ENCODE assay signal across 9 mouse cellular contexts in the genomic region with DNA sequence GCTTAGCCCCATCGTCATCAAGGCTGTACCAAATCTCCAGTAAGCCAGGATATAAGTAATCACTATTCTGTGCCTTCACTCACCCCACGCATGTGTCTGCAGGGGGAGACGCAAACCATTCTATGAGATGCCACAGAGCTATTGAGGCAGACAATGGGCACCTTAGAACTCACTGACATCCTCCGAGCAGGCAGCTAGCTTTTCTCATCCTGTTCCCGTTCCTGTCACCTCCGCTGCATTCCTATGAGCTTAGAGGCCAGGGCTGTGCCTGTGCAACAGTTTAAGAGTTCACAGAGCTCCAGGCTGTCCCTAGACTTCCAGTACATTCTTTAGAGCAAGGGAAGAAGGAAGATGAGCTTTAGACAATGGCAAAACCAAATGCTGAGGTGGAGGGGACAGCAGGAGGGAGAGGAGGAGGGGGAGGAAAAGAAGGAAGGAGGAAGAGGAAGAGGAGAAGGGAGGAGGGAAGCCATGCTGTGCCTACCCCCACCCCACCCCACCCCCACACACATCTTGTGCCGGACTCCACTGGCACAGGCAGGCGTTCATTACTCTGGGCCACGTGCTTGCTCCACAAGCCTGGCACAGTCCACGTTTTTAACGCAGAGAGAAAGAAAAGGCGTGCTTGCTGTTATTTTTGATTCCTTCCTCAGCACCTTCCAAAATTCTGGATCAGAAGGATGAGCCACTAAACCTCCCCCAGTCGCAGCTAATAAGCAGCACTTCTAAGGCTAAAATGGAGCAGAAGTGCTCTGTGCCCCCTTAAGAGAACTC. TPM values are rescaled to one million over a fixed set of nuclear protein-coding genes. Genes with fewer than 3 reads are reported as not detected.
DNase-seq lines count a peak whose midpoint lies in the region; ATAC-seq lines count a peak whose summit lies in the region.
"Had no signal": no experiment of that assay in that cellular context is flagged by ENCODE, and none has a peak within 500 bp of the region (broad histone marks: within the 10 kb centered on the region; RNA-seq: fewer than 3 reads in every experiment).

No protein-coding gene starts in this region.

- H3K9ac ChIP-seq in heart, embryonic 13.5 days: peak overlapping the region; percentile 64
- no peak overlapping the region for H3K9ac ChIP-seq in lung, embryonic 15.5 days
- H3K9ac ChIP-seq in midbrain, embryonic 14.5 days (replicated peaks; ENCODE audit: low read length): no peak overlapping the region
- H3K9ac ChIP-seq: embryonic facial prominence, embryonic 15.5 days had no signal

- ATAC-seq in heart, embryonic 13.5 days (ENCODE audit: extremely low read depth, insufficient number of reproducible peaks, low FRiP score, low TSS enrichment): no peak
- no peak; the same call in 1 of the 2 replicates for ATAC-seq in lung, embryonic 15.5 days (ENCODE audit: borderline replicate concordance, extremely low read depth, low FRiP score, low TSS enrichment)
- no peak for ATAC-seq in midbrain, embryonic 14.5 days (ENCODE audit: low FRiP score, low TSS enrichment)

- no peak for DNase-seq in heart, postnatal 25 days (ENCODE audit: low spot score)
- DNase-seq in lung, adult 18-20 months: no peak
- peak; percentile 76 for DNase-seq in brain, adult 2 months (ENCODE audit: low read depth, low spot score)
- DNase-seq in midbrain, embryonic 14.5 days: peak; percentile 31
- DNase-seq in thymus, postnatal 0 days (ENCODE audit: low spot score): no peak
- no peak for DNase-seq in layer of hippocampus, postnatal 10 days (ENCODE audit: low spot score in 2 of 2)

- H3K4me2 ChIP-seq in heart, embryonic 13.5 days: peak overlapping the region; percentile 51
- H3K4me2 ChIP-seq in lung, embryonic 15.5 days: no peak overlapping the region
- no peak overlapping the region for H3K4me2 ChIP-seq in midbrain, embryonic 14.5 days (ENCODE audit: low read length)
- H3K4me2 ChIP-seq: embryonic facial prominence, embryonic 15.5 days had no signal

- H3K4me3 ChIP-seq in heart, embryonic 13.5 days: no peak overlapping the region
- no peak overlapping the region for H3K4me3 ChIP-seq in lung, embryonic 15.5 days
- H3K4me3 ChIP-seq in midbrain, embryonic 14.5 days (replicated peaks; ENCODE audit: low read depth, low read length): no peak overlapping the region
- H3K4me3 ChIP-seq: embryonic facial prominence, embryonic 15.5 days had no signal

- H3K9me3 ChIP-seq in heart, embryonic 13.5 days: no peaks in the 10 kb centered on the region
- no peaks in the 10 kb centered on the region for H3K9me3 ChIP-seq in lung, embryonic 15.5 days
- H3K9me3 ChIP-seq in midbrain, embryonic 14.5 days (ENCODE audit: control insufficient read depth, low read length): no peaks in the 10 kb centered on the region
- H3K9me3 ChIP-seq: embryonic facial prominence, embryonic 15.5 days had no signal

- H3K27me3 ChIP-seq in heart, embryonic 13.5 days (replicated peaks): no peaks in the 10 kb centered on the region
- H3K27me3 ChIP-seq in lung, embryonic 15.5 days: no peaks in the 10 kb centered on the region
- no peaks in the 10 kb centered on the region for H3K27me3 ChIP-seq in midbrain, embryonic 14.5 days (ENCODE audit: control insufficient read depth, insufficient read depth, low read length)
- H3K27me3 ChIP-seq: embryonic facial prominence, embryonic 15.5 days had no signal

- WGBS in heart, embryonic 13.5 days: 41% methylated on average over 13 of the region's 13 CpGs
- 46% methylated on average over 13 of the region's 13 CpGs for WGBS in lung, embryonic 15.5 days
- WGBS in midbrain, embryonic 14.5 days: 38% methylated on average over 13 of the region's 13 CpGs

- H3K36me3 ChIP-seq in heart, embryonic 13.5 days: peaks cover 13% of the 10 kb centered on the region
- no peaks in the 10 kb centered on the region; the same call in 1 of the 2 replicates for H3K36me3 ChIP-seq in lung, embryonic 15.5 days
- no peaks in the 10 kb centered on the region for H3K36me3 ChIP-seq in midbrain, embryonic 14.5 days (ENCODE audit: control insufficient read depth, insufficient read depth, low read length)
- H3K36me3 ChIP-seq: embryonic facial prominence, embryonic 15.5 days had no signal

- peaks cover 98% of the 10 kb centered on the region for H3K4me1 ChIP-seq in heart, embryonic 13.5 days
- H3K4me1 ChIP-seq in lung, embryonic 15.5 days: peaks cover 86% of the 10 kb centered on the region
- peaks cover 17% of the 10 kb centered on the region for H3K4me1 ChIP-seq in midbrain, embryonic 14.5 days (ENCODE audit: control insufficient read depth, insufficient read depth, low read length)

- peak overlapping the region; percentile 71 for H3K27ac ChIP-seq in heart, embryonic 13.5 days (replicated peaks)
- peak overlapping the region; percentile 46 for H3K27ac ChIP-seq in lung, embryonic 15.5 days
- H3K27ac ChIP-seq in midbrain, embryonic 14.5 days (replicated peaks; ENCODE audit: low read depth, low read length): no peak overlapping the region
- H3K27ac ChIP-seq: embryonic facial prominence, embryonic 15.5 days had no signal

- intact Hi-C loops in heart, postnatal 25 days (cut with DNase I): loop anchor here (5.0 kb wide), 1 partner anchor 36 kb away; no protein-coding TSS in a partner anchor

RNA-seq across cellular contexts. Expression of gene Smad3, which starts 14.7 kb away (rescaled TPM):
- polyA plus RNA-seq in heart, embryonic 13.5 days (2015; fragmentation: Nextera tagmentation; extraction: Ambion mirVana): 11.3 and 11.9 TPM in 2 replicates
- total RNA-seq in heart, postnatal 25 days (2021): 10 to 100 TPM; 14.0 to 14.5 TPM
- polyA plus RNA-seq in lung, embryonic 15.5 days (2015; fragmentation: Nextera tagmentation; extraction: Ambion mirVana): 20.2 and 20.7 TPM in 2 replicates
- polyA plus RNA-seq in midbrain, embryonic 14.5 days (2014; fragmentation: Nextera tagmentation; extraction: Ambion mirVana): 4.9 and 7.7 TPM in 2 replicates
- 18.5 and 21.1 TPM in 2 replicates for polyA plus RNA-seq in thymus, postnatal 0 days (2015; fragmentation: Nextera tagmentation; extraction: Ambion mirVana)
- total RNA-seq in layer of hippocampus, postnatal 10 days (2021): 10 to 100 TPM; 12.2 to 14.2 TPM

Comparison
In these comparisons a context has a peak if more than half of its experiments do, and no peak if none do; other contexts are left out.
1. DNase-seq: peak in brain, adult 2 months (single experiment) and midbrain, embryonic 14.5 days (single experiment); none in heart, postnatal 25 days (single experiment), lung, adult 18-20 months (0 of 2), thymus, postnatal 0 days (single experiment) and layer of hippocampus, postnatal 10 days (0 of 2).